Mouse (Mus musculus): ENCODE data around the gene Epb41l5.

DNA sequence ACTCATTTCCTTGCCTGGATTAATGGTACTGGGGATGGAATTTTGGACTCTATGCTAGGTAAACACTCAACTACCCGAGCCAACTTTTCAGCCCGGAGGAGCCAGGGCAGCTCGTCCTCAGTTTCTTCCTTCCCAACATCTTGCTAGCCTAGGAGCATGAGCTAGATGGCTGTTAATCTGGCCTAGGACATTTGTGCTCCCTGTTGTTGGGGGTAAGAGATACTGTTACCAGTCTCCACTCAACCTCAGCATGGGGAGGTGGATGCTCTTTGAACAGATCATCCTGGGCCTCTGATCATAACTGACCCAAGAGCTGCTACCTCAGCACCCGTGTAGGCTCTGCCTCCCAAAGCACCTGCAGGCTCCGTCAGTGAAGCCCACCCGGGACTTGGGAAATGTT is 105.5 kb downstream of the Epb41l5 start:
- TF ChIP-seq CTCF (IDR thresholded peaks at IDR 0.05; ENCODE audit: borderline replicate concordance, control insufficient read depth, extremely low read depth, insufficient read depth, low read length, poor library complexity) (no peak), POLR2A (IDR thresholded peaks at IDR 0.05; ENCODE audit: control insufficient read depth, extremely low read depth, insufficient read depth, low read length, poor library complexity) (no peak)

Measured in thymus, adult 2 months (tissue).